Mouse (Mus musculus) effector memory CD4-positive, alpha-beta T cell, adult 5 months (primary cell): ENCODE measurements around the gene Tekt5. TPM values are rescaled to one million over a fixed set of nuclear protein-coding genes. Genes with fewer than 3 reads are reported as not detected.

Experiments used
- polyA plus RNA-seq: library from polyadenylated mRNA; unstranded; fragments of 100-300 nt; shearing (Covaris generic); gene quantifications from one replicate; pipeline ENCODE4 v1.2.1, GENCODE M21; 2017

Gene Tekt5
- not detected for polyA plus RNA-seq

DNA sequence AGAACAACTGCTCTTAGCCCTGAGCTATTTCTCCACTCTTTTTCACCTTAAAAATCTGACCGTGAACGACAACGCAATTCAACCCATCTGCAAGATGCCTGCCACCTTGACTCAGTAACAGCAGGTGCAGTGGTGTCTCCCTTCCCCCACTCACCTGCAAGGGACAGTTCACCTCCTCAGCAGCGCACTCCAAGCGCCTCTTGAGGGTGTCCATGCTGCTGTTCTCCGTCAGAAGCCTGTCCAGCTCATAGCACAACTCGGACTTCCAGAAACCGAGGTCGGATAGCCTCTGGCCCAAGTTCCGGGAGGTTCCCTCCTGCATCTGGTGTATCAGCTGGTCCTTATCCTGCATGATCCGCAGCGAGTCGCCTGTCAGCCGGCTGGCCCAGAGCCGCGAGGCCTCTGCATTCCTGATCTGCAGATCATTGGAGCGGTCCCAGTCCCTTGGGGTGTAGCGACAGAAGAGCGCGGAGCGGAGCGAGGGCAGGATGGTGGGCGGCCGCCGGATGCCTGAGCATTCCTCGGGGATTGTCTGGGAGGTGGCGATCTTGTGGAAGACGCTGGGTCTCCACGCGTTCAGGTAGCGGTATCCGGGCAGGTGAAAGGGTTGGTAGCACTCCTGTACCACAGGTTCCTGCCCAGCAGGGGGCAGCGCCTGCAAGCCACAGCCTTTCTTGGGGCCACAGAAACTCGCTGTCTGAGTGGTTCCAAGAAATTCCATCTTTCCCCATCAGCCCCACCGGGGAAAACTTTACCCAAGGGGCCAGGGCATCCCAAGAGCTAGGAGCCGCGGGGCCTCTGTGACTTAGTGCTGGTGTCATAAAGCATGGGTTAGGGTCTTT is at the start of gene Tekt5:
TSS of gene Tekt5 (minus strand) at position 792 of the 842 bp plus-strand sequence.

DNA sequence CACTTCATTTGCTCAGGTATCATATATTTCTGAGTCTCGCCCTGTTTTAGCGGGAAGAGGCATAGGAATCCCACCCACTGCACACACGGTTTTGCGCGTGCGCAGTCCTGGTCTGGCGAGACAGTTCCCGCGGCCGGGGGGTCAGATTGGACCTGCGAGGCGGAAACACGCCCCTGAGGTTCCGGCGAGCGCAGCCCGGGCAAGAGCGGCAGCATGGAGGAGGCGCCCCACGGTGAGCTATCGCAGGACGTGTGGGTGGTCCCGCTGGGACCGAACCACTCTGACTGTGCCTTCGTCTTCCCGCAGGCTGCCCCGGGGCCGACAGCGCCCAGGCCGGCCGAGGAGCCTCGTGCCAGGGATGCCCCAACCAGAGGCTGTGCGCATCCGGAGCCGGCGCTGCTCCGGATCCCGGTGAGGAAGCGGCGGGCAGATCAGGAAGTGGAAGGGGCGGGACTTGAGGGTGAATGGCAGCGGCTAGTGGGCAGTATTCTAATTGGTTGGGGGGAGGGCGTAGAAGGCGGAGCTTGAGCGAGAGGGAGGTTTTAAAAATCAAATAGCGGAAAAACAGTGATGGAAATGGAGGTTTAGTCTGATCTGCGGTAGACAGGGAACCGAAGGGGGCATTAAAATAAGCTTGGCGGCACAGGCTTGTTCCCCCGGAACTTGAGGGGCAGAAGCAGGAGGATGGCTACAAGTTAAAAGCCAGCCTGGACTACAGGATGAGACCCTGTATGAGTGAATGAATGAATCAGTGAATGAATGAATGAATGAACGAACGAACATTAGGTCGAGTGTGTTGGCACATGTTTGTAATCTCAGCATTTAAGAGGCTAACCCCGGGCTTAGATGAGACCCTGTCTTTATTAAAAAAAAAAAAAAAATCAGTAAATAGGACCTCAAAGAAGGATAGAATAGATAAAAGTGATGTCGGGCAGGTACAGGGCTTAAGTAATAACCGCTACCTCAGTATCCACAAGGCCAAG is 16.8 kb upstream of the Tekt5 start, which contains the start of gene Nubp1:
TSS of gene Nubp1 (plus strand) at position 185 of the 983 bp plus-strand sequence.

DNA sequence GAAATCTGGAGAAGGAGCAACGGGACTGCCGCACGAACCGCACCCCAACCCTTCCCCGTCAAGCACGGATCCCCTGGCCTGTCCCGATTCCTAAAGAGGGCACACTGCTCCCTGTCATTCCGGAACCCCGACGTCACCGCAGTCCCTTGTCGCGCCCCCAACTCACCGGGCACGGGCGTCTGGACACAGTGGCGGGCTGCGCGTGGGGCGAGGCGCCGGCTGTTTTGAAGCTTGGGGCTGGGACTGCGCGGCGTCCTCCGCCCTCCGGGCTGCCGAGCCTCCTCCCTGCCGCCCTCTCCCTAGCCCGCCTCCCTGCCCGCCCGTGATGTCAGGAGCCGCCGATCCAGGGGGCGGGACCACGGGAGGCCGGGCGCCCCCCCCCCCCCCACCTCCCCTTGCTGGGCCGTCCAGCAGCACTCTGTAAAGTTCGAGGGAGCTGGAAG is 81.6 kb downstream of the Tekt5 start, which contains the start of gene Emp2:
TSS of gene Emp2 (minus strand) at position 323 of the 443 bp plus-strand sequence.

Other genes with a start within 250 kb of the Tekt5 start
- 1.9 TPM for gene Rpl39l, start 225.3 kb downstream of the Tekt5 start, polyA plus RNA-seq
- not detected for gene Atf7ip2, start 202.8 kb downstream of the Tekt5 start, polyA plus RNA-seq
- gene Emp2, start 81.5 kb downstream of the Tekt5 start, polyA plus RNA-seq, result not detected
- gene Nubp1, start 16.5 kb upstream of the Tekt5 start, polyA plus RNA-seq, result 67.8 TPM
- 4.1 TPM for gene Tvp23a, start 51.9 kb upstream of the Tekt5 start, polyA plus RNA-seq
- gene Ciita, start 84.6 kb upstream of the Tekt5 start, polyA plus RNA-seq, result 0.10 TPM
- 13.6 TPM for gene Dexi, start 147.6 kb upstream of the Tekt5 start, polyA plus RNA-seq
- 19.5 TPM for gene Clec16a, start 149.8 kb upstream of the Tekt5 start, polyA plus RNA-seq